Mouse (Mus musculus) embryonic fibroblast, embryonic 13.5 days (primary cell): ENCODE results near the gene Ppil2.

ENCODE experiments used
- CTCF ChIP-seq: IDR thresholded peaks from 2 replicates; pipeline ENCODE4 v1.5.1; 2011; ENCODE audit warnings: mild to moderate bottlenecking, control low read depth, low read length, moderate library complexity, borderline replicate concordance; ENCODE audit not compliant: insufficient read depth
- POLR2A ChIP-seq: IDR thresholded peaks from 2 replicates; pipeline ENCODE4 v1.6.1; 2011; ENCODE audit warnings: low read depth, mild to moderate bottlenecking, control low read depth, low read length, moderate library complexity

- TF ChIP-seq CTCF = no peak
- no peak for TF ChIP-seq POLR2A
Observed at GRCm38 (mm10) chr16:17121569-17121968, 10.5 kb upstream of the Ppil2 start.
